Mouse (Mus musculus) megakaryocyte, embryonic 14.5 days (primary cell): ENCODE results near the gene H2-M10.5.

ENCODE experiments used
- FLI1 ChIP-seq: IDR thresholded peaks from 2 replicates; pipeline ENCODE4 v1.6.1; 2012; ENCODE audit warnings: low read length, inconsistent platforms, mixed read lengths
- GATA1 ChIP-seq: IDR thresholded peaks from 3 replicates; pipeline ENCODE4 v1.6.1; 2012; ENCODE audit warnings: mixed read lengths, low read length, inconsistent platforms, borderline replicate concordance

DNA sequence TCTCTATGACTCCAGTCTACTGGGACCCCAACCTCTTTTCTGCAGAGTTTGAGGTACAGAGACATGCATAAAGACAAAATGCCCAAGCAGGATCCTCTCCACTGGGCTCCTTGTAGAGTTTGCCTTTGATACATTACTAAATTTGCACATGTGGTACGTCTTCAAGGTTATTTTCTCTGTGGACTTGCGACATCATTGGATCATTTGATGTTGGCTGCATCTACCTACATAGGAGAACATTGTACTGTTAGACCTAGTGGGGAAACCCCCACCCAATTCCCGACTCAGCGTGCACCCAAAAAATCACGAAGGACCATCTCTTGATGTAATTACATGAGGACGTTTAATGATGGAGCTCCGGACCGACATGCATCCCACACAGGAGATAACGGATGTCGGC, 26.8 kb downstream of the H2-M10.5 start:
- TF ChIP-seq GATA1, result no peak
- no peak for TF ChIP-seq FLI1
